ENCODE assay signal across 14 mouse cellular contexts in the genomic region with DNA sequence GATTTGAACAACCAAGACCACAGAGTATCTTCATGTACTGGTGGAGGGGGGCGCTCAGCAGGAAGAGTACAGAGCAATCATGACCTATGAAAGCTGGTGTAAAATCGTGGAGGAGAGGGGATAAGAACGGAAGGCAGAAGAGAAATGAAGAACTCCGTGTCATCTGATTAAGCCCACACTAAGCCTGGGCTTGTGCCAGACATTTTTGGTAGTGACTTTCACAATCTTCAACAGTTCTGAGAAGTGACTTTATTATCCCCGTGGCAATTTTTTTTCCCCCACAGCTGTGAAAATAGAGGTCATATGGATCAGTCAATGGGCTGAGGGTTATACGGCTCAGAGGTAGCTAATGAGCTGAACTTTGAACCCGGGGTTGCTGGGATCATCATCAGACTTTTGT.
A peak's percentile ranks its signal among the peaks of the same experiment; 100 is the strongest.
DNase-seq lines count a peak whose midpoint lies in the region; ATAC-seq and TF ChIP-seq lines count a peak whose summit lies in the region.
"Had no signal": no experiment of that assay in that cellular context is flagged by ENCODE, and none has a peak within 500 bp of the region (broad histone marks: within the 10 kb centered on the region; RNA-seq: fewer than 3 reads in every experiment).

No protein-coding gene starts in this region.

- H3K4me1 ChIP-seq in lung, adult 2 months (ENCODE audit: control insufficient read depth, insufficient read depth, low read length), result peaks cover 9% of the 10 kb centered on the region
- peaks cover 65% of the 10 kb centered on the region for H3K4me1 ChIP-seq in liver, embryonic 13.5 days (replicated peaks)
- H3K4me1 ChIP-seq in forebrain, embryonic 13.5 days, result no peaks in the 10 kb centered on the region; the same call in 1 of the 2 replicates
- H3K4me1 ChIP-seq in forebrain, embryonic 12.5 days, result peaks cover 5% of the 10 kb centered on the region; the same call in 1 of the 2 replicates

- WGBS in lung, adult 2 months, result 52% methylated on average over 7 of the region's 7 CpGs
- 34% methylated on average over 7 of the region's 7 CpGs for WGBS in liver, embryonic 13.5 days (ENCODE audit: insufficient replicate concordance)
- 68% methylated on average over 7 of the region's 7 CpGs for whole genome bisulfite sequencing in forebrain, embryonic 13.5 days
- 73% methylated on average over 7 of the region's 7 CpGs for WGBS in forebrain, embryonic 12.5 days

- ATAC-seq in liver, embryonic 13.5 days (ENCODE audit: low read depth), result no peak
- ATAC-seq in forebrain, embryonic 13.5 days, result no peak
- ATAC-seq in forebrain, embryonic 12.5 days (ENCODE audit: low FRiP score), result no peak

- TF ChIP-seq POLR2A in lung, adult 2 months (IDR thresholded peaks at IDR 0.05; ENCODE audit: borderline replicate concordance, extremely low read depth, low read depth, low read length), result no peak

- peak overlapping the region; percentile 45 for H3K9ac ChIP-seq in liver, embryonic 13.5 days
- H3K9ac ChIP-seq in forebrain, embryonic 13.5 days, result no peak overlapping the region
- no peak overlapping the region for H3K9ac ChIP-seq in forebrain, embryonic 12.5 days

- no peak for TF ChIP-seq CTCF in lung, adult 2 months (IDR thresholded peaks at IDR 0.05; ENCODE audit: insufficient read depth, low read length)

- no peak overlapping the region for H3K4me3 ChIP-seq in lung, adult 2 months (replicated peaks; ENCODE audit: extremely low read depth, low read depth, low read length)
- H3K4me3 ChIP-seq in liver, embryonic 13.5 days (replicated peaks), result no peak overlapping the region
- no peak overlapping the region for H3K4me3 ChIP-seq in forebrain, embryonic 13.5 days
- H3K4me3 ChIP-seq in forebrain, embryonic 12.5 days (replicated peaks), result no peak overlapping the region
- H3K4me3 ChIP-seq: hindbrain, embryonic 10.5 days; layer of hippocampus, adult 2 months; midbrain, embryonic 10.5 days had no signal

- no peaks in the 10 kb centered on the region for H3K9me3 ChIP-seq in liver, embryonic 13.5 days (replicated peaks)
- no peaks in the 10 kb centered on the region for H3K9me3 ChIP-seq in forebrain, embryonic 13.5 days (replicated peaks)
- H3K9me3 ChIP-seq in forebrain, embryonic 12.5 days, result no peaks in the 10 kb centered on the region
- H3K9me3 ChIP-seq: hindbrain, embryonic 10.5 days; midbrain, embryonic 10.5 days had no signal

- intact Hi-C loops in gastrocnemius, postnatal 14 days (cut with DNase I; ENCODE audit: low total_unique reads), result no loop called here

- peak overlapping the region; percentile 92 for H3K27ac ChIP-seq in liver, embryonic 13.5 days
- H3K27ac ChIP-seq in forebrain, embryonic 13.5 days, result no peak overlapping the region
- no peak overlapping the region for H3K27ac ChIP-seq in forebrain, embryonic 12.5 days
- H3K27ac ChIP-seq: hindbrain, embryonic 10.5 days; layer of hippocampus, adult 2 months; midbrain, embryonic 10.5 days had no signal

- H3K27me3 ChIP-seq in liver, embryonic 13.5 days, result no peaks in the 10 kb centered on the region
- H3K27me3 ChIP-seq in forebrain, embryonic 13.5 days, result no peaks in the 10 kb centered on the region
- H3K27me3 ChIP-seq in forebrain, embryonic 12.5 days, result no peaks in the 10 kb centered on the region

- no peaks in the 10 kb centered on the region for H3K36me3 ChIP-seq in liver, embryonic 13.5 days
- no peaks in the 10 kb centered on the region for H3K36me3 ChIP-seq in forebrain, embryonic 13.5 days (ENCODE audit: poor library complexity, severe bottlenecking)
- no peaks in the 10 kb centered on the region for H3K36me3 ChIP-seq in forebrain, embryonic 12.5 days (replicated peaks)
- H3K36me3 ChIP-seq: hindbrain, embryonic 10.5 days; midbrain, embryonic 10.5 days had no signal

- peak; percentile 43 for DNase-seq in gastrocnemius, adult 18-20 months (ENCODE audit: low spot score)
- no peak for DNase-seq in gastrocnemius, postnatal 14 days
- DNase-seq in lung, postnatal 10 days, result peak; percentile 52
- no peak for DNase-seq in lung, adult 2 months
- no peak for DNase-seq in liver, embryonic 13.5 days
- no peak for DNase-seq in ovary, adult 18-20 months (ENCODE audit: low spot score)
- DNase-seq: cerebellum, adult 9-10 months; kidney, adult 8-10 months; right cerebral cortex, postnatal 4 days had no signal

- no peak overlapping the region for H3K4me2 ChIP-seq in liver, embryonic 13.5 days
- no peak overlapping the region for H3K4me2 ChIP-seq in forebrain, embryonic 13.5 days
- H3K4me2 ChIP-seq in forebrain, embryonic 12.5 days, result no peak overlapping the region

Comparison
In these comparisons a context has a peak if more than half of its experiments do, and no peak if none do; other contexts are left out.
1. DNase-seq: peak in gastrocnemius, adult 18-20 months (single experiment) and lung, postnatal 10 days (single experiment); none in gastrocnemius, postnatal 14 days (single experiment), lung, adult 2 months (single experiment), liver, embryonic 13.5 days (single experiment) and ovary, adult 18-20 months (single experiment).